Mouse (Mus musculus) urinary bladder, postnatal 36 days (tissue): Measurements from ENCODE around the gene Alyref2.
A peak's percentile ranks its signal among the peaks of the same experiment; 100 is the strongest.
"Not testable (repeated sequence)": the region's sequence is repeated elsewhere in the genome, so short reads cannot be mapped to it uniquely, and the experiment has no call there.

Experiments
- DNase-seq, 2 experiments: peaks; one replicate each; pipeline ENCODE4 v3.0.0; 2022; ENCODE audit warnings: low spot score in 2 of 2, mixed read lengths in 1 of 2

Alyref2 gene

GRCm38 (mm10) chr1:171503250-171503591 lies at the start of gene Alyref2:
Gene Alyref2, plus strand, starts transcription at chr1:171503478.
- DNase-seq: peak; percentile 87 to 94

GRCm38 (mm10) chr1:171454926-171455325 lies 48.4 kb upstream of the Alyref2 start:
- no peak for DNase-seq

GRCm38 (mm10) chr1:171457568-171457967 lies 45.7 kb upstream of the Alyref2 start:
- no peak for DNase-seq

GRCm38 (mm10) chr1:171459791-171460190 lies 43.5 kb upstream of the Alyref2 start:
- DNase-seq: no peak

- DNase-seq: no peak
Observed at GRCm38 (mm10) chr1:171460551-171461503, 42.5 kb upstream of the Alyref2 start.

- DNase-seq: no peak
Observed at GRCm38 (mm10) chr1:171463133-171463532, 40.1 kb upstream of the Alyref2 start.

- DNase-seq: no peak
Observed at GRCm38 (mm10) chr1:171465749-171466412, 37.4 kb upstream of the Alyref2 start.

GRCm38 (mm10) chr1:171466565-171466964 lies 36.7 kb upstream of the Alyref2 start:
- DNase-seq: no peak

- DNase-seq: no peak
Observed at GRCm38 (mm10) chr1:171469678-171470077, 33.6 kb upstream of the Alyref2 start.

GRCm38 (mm10) chr1:171470371-171470871 lies 32.9 kb upstream of the Alyref2 start:
- peak; percentile 44 to 50 for DNase-seq

GRCm38 (mm10) chr1:171470896-171471295 lies 32.4 kb upstream of the Alyref2 start:
- DNase-seq: peak; percentile 37 to 45

- no peak for DNase-seq
Observed at GRCm38 (mm10) chr1:171471452-171471851, 31.8 kb upstream of the Alyref2 start.

GRCm38 (mm10) chr1:171471941-171472340 lies 31.3 kb upstream of the Alyref2 start:
- not testable (repeated sequence) for DNase-seq

GRCm38 (mm10) chr1:171473506-171473905 lies 29.8 kb upstream of the Alyref2 start:
- peak in 1 of 2 experiments; percentile 32 for DNase-seq

- DNase-seq: no peak
Observed at GRCm38 (mm10) chr1:171473920-171474640, 29.2 kb upstream of the Alyref2 start.

GRCm38 (mm10) chr1:171477123-171477522 lies 26.2 kb upstream of the Alyref2 start:
- DNase-seq: no peak

GRCm38 (mm10) chr1:171477758-171478545 lies 25.3 kb upstream of the Alyref2 start:
- DNase-seq: peak; percentile 51 to 67

GRCm38 (mm10) chr1:171478968-171479367 lies 24.3 kb upstream of the Alyref2 start:
- peak; percentile 69 to 73 for DNase-seq

- DNase-seq: no peak
Observed at GRCm38 (mm10) chr1:171494241-171494640, 9.0 kb upstream of the Alyref2 start.

- DNase-seq: no peak
Observed at GRCm38 (mm10) chr1:171495371-171495770, 7.9 kb upstream of the Alyref2 start.

- DNase-seq: no peak
Observed at GRCm38 (mm10) chr1:171499856-171500255, 3.4 kb upstream of the Alyref2 start.
